Mouse (Mus musculus) neural tube, embryonic 10.5 days (tissue): ENCODE results near the gene Zbtb40.

ENCODE experiments used
- DNase-seq: peaks from one replicate; pipeline ENCODE4 v3.0.0-alpha.2; 2017; ENCODE audit warnings: low spot score; ENCODE audit errors: extremely low spot score

Zbtb40 gene

GRCm38 (mm10) chr4:136977244-136977643 lies 71.4 kb downstream of the Zbtb40 start:
- DNase-seq: no peak

- DNase-seq: peak; percentile 80
Measured at GRCm38 (mm10) chr4:136970939-136971338, 77.7 kb downstream of the Zbtb40 start.

- no peak for DNase-seq
Measured at GRCm38 (mm10) chr4:136969503-136970276, 78.9 kb downstream of the Zbtb40 start.

GRCm38 (mm10) chr4:136969096-136969495 lies 79.5 kb downstream of the Zbtb40 start:
- no peak for DNase-seq

- DNase-seq: no peak
Measured at GRCm38 (mm10) chr4:136967511-136967910, 81.1 kb downstream of the Zbtb40 start.

GRCm38 (mm10) chr4:136966493-136967390 lies 81.9 kb downstream of the Zbtb40 start:
- no peak for DNase-seq

GRCm38 (mm10) chr4:136964990-136965421 lies 83.6 kb downstream of the Zbtb40 start:
- no peak for DNase-seq

- no peak for DNase-seq
Measured at GRCm38 (mm10) chr4:136962447-136962846, 86.2 kb downstream of the Zbtb40 start.

GRCm38 (mm10) chr4:136961642-136962285 lies 86.8 kb downstream of the Zbtb40 start:
- peak; percentile 60 for DNase-seq

GRCm38 (mm10) chr4:136960581-136960980 lies 88.0 kb downstream of the Zbtb40 start:
- no peak for DNase-seq

- DNase-seq: no peak
Measured at GRCm38 (mm10) chr4:136960068-136960467, 88.5 kb downstream of the Zbtb40 start.

- DNase-seq: peak; percentile 39
Measured at GRCm38 (mm10) chr4:136956751-136957446, 91.7 kb downstream of the Zbtb40 start, which contains the start of gene Epha8. Gene Epha8, minus strand, starts transcription at chr4:136956816.

GRCm38 (mm10) chr4:136954562-136954961 lies 94.0 kb downstream of the Zbtb40 start:
- DNase-seq: no peak

GRCm38 (mm10) chr4:136949266-136949989 lies 99.2 kb downstream of the Zbtb40 start:
- DNase-seq: no peak

GRCm38 (mm10) chr4:136945397-136945796 lies 103.2 kb downstream of the Zbtb40 start:
- DNase-seq: peak; percentile 55

GRCm38 (mm10) chr4:136944558-136945350 lies 103.8 kb downstream of the Zbtb40 start:
- DNase-seq: no peak

- DNase-seq: no peak
Measured at GRCm38 (mm10) chr4:136943175-136943574, 105.4 kb downstream of the Zbtb40 start.

GRCm38 (mm10) chr4:136942761-136943160 lies 105.8 kb downstream of the Zbtb40 start:
- DNase-seq: no peak

- no peak for DNase-seq
Measured at GRCm38 (mm10) chr4:136937935-136938334, 110.7 kb downstream of the Zbtb40 start.

- DNase-seq: no peak
Measured at GRCm38 (mm10) chr4:136937344-136937743, 111.3 kb downstream of the Zbtb40 start.
